Mouse (Mus musculus): ENCODE results near the gene Lix1. TPM values are rescaled to one million over a fixed set of nuclear protein-coding genes. Genes with fewer than 3 reads are reported as not detected.

The Lix1 gene
- polyA plus RNA-seq, 1 experiment from 2014 or later, result 9.3 TPM

Other genes starting within 250 kb of the Lix1 start
- 24.5 and 26.8 TPM in 2 replicates for gene Riok2, start 28.4 kb upstream of the Lix1 start, polyA plus RNA-seq (2015; fragmentation: Nextera tagmentation; extraction: Ambion mirVana)
- gene Lnpep, start 222.4 kb downstream of the Lix1 start, polyA plus RNA-seq (2015; fragmentation: Nextera tagmentation; extraction: Ambion mirVana), result 8.4 and 8.6 TPM in 2 replicates